Mouse (Mus musculus) B cell, adult 2 months (primary cell): ENCODE results near the gene Klk1b4.

Experiments used
- DNase-seq, 2 experiments: peaks; one replicate each; pipeline ENCODE4 v3.0.0; 2022

Klk1b4 gene

DNA sequence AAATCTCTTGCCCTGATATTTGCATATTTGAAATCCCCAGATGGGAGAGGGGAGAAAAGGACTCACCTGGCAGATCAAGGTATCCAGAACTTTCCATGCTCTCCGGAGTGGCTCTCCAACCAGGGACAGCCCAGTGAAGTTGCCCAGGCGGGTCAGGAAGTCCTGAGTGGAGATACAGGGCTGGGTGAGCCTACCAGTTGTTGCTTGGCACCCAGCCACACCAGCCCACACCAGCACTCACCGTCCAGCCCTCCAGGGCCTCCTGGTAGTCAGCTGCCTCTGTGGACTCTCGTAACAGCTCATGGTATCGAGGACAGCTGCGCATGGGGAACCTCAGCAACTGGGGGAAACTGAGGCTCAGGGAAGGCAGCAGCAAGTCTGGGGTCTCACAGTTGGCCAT, 47.7 kb downstream of the Klk1b4 start:
- no peak for DNase-seq

DNA sequence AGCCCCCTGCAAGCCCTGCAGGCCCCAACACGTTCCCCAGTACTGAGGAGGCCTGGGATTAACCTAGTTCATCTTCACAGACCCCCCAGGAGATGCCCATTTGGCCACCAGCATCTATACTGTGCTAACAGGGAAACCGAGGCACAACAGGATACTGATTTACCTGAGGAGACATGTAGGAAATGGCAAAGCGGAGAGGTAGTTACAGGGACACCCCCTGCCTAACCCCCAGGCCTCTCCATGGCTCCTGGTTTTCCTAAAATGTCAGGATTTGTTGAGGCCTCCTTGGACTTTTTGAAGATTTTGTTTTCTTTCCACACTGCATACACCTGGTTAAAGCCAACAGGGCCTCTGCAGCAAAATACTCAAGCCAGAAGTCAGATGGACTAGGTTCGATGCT, 50.0 kb downstream of the Klk1b4 start, which contains the start of gene Acp4:
TSS of gene Acp4 (minus strand) at position 101 of the 400 bp plus-strand sequence.
- no peak for DNase-seq

DNA sequence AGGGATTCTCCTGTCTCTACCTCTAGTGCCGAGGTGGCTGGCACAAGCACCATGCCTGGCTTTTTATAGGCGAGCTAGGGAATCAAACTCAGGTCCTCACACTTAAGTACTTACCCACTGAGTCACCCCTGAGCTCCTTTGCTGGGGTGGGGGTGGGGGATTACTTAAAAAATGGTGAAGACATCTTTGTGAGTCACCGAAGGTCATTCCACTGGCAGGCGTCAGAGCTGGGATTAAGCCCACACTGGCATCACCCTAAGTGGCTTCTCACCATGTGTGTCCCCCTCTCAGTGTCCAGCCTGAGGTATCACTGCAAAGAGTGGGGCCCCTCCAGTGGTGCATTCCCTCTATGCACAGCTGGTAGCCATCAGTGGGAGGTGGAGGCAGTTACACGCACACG, 53.2 kb downstream of the Klk1b4 start:
- DNase-seq: no peak

DNA sequence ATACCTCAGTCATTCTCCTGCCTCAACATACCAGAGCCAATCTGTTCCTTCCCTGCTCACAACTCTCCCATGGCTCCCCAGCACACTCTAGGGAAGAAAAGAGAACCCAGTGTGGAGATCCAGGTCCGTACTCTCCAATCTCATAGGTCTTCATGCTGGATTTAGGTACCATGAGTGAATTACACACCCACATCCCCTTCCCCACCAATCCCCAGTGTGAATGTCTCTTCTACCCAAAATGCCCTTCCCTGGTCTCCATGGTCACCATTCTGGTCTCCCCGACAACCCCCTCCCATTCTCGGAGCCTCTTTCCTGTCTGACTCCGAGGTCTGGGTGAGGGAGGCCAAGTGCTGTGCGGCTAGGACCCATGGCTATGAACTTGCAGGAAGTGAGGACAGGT, 53.9 kb downstream of the Klk1b4 start, which contains the start of gene Gm15517:
TSS of gene Gm15517 (plus strand) at position 301 of the 400 bp plus-strand sequence.
- DNase-seq: no peak
